Mouse (Mus musculus) kidney, embryonic 16.5 days (tissue): Measurements from ENCODE around the gene Mpst. TPM values are rescaled to one million over a fixed set of nuclear protein-coding genes. Genes with fewer than 3 reads are reported as not detected.

Source experiments
- ATAC-seq: fragments of 200-750 bp; cut with Nextera tagmentation; 2 replicates; pipeline ENCODE4 v1.8.0; 2017; ENCODE audit warnings: moderate TSS enrichment; ENCODE audit not compliant: low FRiP score, low TSS enrichment
- H3K27ac ChIP-seq: fragments of 300-500 bp; sonication (generic); 2 replicates; pipeline ENCODE4 v1.5.1; 2014; ENCODE audit warnings: low read length
- H3K27me3 ChIP-seq: fragments of 300-500 bp; sonication (generic); 2 replicates; pipeline ENCODE4 v1.6.1; 2014; ENCODE audit warnings: low read length, control low read depth, mixed read lengths; ENCODE audit not compliant: insufficient read depth
- H3K36me3 ChIP-seq: fragments of 300-500 bp; sonication (generic); 2 replicates; pipeline ENCODE4 v1.6.1; 2014; ENCODE audit warnings: low read length, control low read depth, mixed read lengths; ENCODE audit not compliant: insufficient read depth
- H3K4me1 ChIP-seq: fragments of 300-500 bp; sonication (generic); 2 replicates; pipeline ENCODE4 v1.6.1; 2014; ENCODE audit warnings: low read length, control low read depth, mixed read lengths; ENCODE audit not compliant: insufficient read depth
- H3K4me2 ChIP-seq: fragments of 300-500 bp; sonication (generic); replicated peaks from 2 replicates; pipeline ENCODE4 v1.6.1; 2014; ENCODE audit warnings: low read depth, low read length
- H3K4me3 ChIP-seq: fragments of 300-500 bp; sonication (generic); 2 replicates; pipeline ENCODE4 v1.5.1; 2014; ENCODE audit warnings: mild to moderate bottlenecking, low read length
- H3K9ac ChIP-seq: fragments of 300-500 bp; sonication (generic); replicated peaks from 2 replicates; pipeline ENCODE4 v1.6.1; 2014; ENCODE audit warnings: low read length
- H3K9me3 ChIP-seq: fragments of 300-500 bp; sonication (generic); 2 replicates; pipeline ENCODE4 v1.6.1; 2016; ENCODE audit warnings: low read length, control low read depth
- WGBS: fragments of 180-500 bp; shearing (Covaris S2); extraction: QIAGEN DNeasy Blood & Tissue Kit; methylation state at CpG from one replicate; pipeline ENCODE4 v1.1.7; 2014; 5-methylcytosine and 5-hydroxymethylcytosine counted together
- polyA plus RNA-seq: library from polyadenylated mRNA; unstranded; fragments of >200 nt; fragmentation: Nextera tagmentation; extraction: Ambion mirVana; gene quantifications from 2 replicates; pipeline ENCODE4 v1.2.1, GENCODE M21; 2015

Gene Mpst
- polyA plus RNA-seq, result 3.2 and 5.3 TPM in 2 replicates

DNA sequence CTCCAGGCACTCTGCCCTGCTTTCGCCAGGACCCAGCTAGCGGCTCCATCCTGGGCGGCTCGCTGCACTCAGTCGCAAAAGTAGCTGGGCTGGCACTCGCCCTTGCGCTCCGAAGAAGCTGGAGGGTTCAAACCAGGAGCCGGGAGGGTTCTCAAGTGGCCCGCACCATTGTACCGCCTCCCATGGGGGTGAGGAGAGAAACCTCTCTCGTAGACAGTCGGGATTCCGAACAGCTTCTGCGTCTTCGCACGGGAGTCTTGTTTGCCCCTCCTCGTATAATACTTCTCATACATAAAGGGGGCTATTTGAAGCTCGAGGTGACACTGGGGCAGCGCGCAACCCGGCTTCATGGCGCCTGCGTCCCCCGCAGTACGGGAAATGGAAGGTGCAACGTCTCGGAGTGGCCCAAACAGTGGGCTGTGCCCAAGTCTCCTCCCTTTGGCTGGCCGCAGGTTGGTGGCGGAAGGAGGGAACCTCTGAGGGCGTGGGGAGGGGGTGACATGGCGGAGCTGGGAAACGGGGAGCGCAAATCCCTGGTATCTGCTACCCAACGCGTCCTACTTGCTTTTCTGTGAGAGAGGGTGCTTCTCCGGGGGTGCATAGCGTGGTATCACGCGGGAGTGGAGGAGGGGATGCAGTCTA, at the start of gene Mpst:
Gene Mpst (plus strand): TSS at position 124 of the 642 bp plus-strand sequence.
- H3K4me3 ChIP-seq, result peak within 1 kb of the TSS; percentile 69
- peak within 1 kb of the TSS; percentile 97 for H3K27ac ChIP-seq
- ATAC-seq, result peak; percentile 79
- peaks cover 53% of the 10 kb centered on the region for H3K4me1 ChIP-seq
- no peaks in the 10 kb centered on the region for H3K9me3 ChIP-seq
- H3K36me3 ChIP-seq, result no peaks in the 10 kb centered on the region
- H3K4me2 ChIP-seq, result peak within 1 kb of the TSS; percentile 76
- under 1% methylated on average over 40 of the region's 40 CpGs for WGBS
- H3K9ac ChIP-seq, result peak within 1 kb of the TSS; percentile 82
- peaks cover 25% of the 10 kb centered on the region for H3K27me3 ChIP-seq

DNA sequence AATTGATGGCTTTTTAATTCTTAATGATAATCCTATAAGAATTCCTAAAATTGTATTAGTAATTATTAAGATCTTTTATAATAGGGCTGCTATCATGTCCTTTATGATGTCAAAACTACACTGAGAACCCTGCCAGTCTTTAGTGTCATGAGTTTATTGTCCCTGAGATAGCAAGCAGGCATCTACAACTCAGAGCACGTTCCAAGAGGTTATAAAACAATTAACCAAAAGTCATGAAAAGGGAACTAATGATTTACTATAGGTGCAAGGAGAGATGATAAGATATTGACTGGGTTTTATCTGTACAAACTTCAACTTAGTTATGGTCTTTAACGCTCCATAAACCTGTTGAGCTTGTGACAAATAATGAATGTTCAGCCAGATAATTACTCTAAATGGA, 40.3 kb upstream of the Mpst start:
- H3K36me3 ChIP-seq, result no peaks in the 10 kb centered on the region
- no peak overlapping the region for H3K4me2 ChIP-seq
- H3K9me3 ChIP-seq, result 0 out of 2 replicates have a peak, but pooled peaks cover 3% of the 10 kb centered on the region
- H3K9ac ChIP-seq, result no peak overlapping the region
- no peak overlapping the region for H3K4me3 ChIP-seq
- peaks cover 21% of the 10 kb centered on the region for H3K27me3 ChIP-seq
- 34% methylated on average over 2 of the region's 2 CpGs for WGBS
- H3K27ac ChIP-seq, result no peak overlapping the region
- no peaks in the 10 kb centered on the region for H3K4me1 ChIP-seq
- ATAC-seq, result no peak

DNA sequence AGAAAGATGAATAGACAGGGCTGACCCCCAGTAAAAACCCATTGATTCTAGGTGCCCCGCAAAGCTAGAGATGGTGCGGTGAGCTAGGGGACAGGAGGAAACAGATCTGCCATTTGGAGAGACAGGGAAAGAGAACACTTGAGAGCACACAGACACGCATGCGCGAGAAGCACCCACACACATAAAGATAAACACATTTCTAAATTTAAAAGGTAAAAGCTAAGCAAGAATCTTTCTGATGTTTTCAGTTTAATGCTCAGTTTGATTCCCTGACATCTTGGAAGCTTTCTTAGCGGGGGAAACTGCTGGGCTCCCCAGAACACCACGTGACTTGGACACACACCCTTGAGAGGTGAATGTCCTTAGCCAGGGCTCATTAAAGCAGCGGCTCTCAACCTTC, 39.3 kb upstream of the Mpst start:
- no peak overlapping the region for H3K9ac ChIP-seq
- ATAC-seq, result no peak
- no peak overlapping the region for H3K27ac ChIP-seq
- H3K4me1 ChIP-seq, result no peaks in the 10 kb centered on the region
- H3K36me3 ChIP-seq, result no peaks in the 10 kb centered on the region
- H3K4me3 ChIP-seq, result no peak overlapping the region
- 71% methylated on average over 8 of the region's 8 CpGs for WGBS
- no peak overlapping the region for H3K4me2 ChIP-seq
- peaks cover 21% of the 10 kb centered on the region for H3K27me3 ChIP-seq
- 0 out of 2 replicates have a peak, but pooled peaks cover 3% of the 10 kb centered on the region for H3K9me3 ChIP-seq

DNA sequence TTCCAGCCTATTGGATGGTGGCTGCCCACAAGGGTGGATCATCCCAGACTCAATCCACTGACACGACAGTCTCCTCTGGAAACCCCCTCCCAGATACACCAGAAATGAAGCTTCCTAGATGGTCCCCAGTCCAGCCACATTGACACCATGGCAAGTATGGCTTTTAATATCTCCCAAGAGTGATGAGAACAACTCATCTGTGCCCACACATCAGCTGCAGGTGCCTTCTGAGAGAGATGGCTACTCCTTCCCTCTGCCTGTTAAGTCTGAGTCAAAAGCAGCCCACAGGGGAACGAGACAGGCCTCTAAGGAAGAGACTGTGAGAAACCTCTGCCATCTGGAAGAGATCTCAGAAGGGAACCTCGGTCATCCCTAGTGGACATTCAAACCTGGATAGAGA, 38.4 kb upstream of the Mpst start:
- 77% methylated on average over 3 of the region's 3 CpGs for WGBS
- no peak overlapping the region for H3K27ac ChIP-seq
- H3K4me3 ChIP-seq, result no peak overlapping the region
- no peak overlapping the region for H3K9ac ChIP-seq
- no peaks in the 10 kb centered on the region for H3K36me3 ChIP-seq
- H3K4me1 ChIP-seq, result no peaks in the 10 kb centered on the region
- H3K27me3 ChIP-seq, result peaks cover 21% of the 10 kb centered on the region
- no peak overlapping the region for H3K4me2 ChIP-seq
- no peak for ATAC-seq
- 0 out of 2 replicates have a peak, but pooled peaks cover 3% of the 10 kb centered on the region for H3K9me3 ChIP-seq

DNA sequence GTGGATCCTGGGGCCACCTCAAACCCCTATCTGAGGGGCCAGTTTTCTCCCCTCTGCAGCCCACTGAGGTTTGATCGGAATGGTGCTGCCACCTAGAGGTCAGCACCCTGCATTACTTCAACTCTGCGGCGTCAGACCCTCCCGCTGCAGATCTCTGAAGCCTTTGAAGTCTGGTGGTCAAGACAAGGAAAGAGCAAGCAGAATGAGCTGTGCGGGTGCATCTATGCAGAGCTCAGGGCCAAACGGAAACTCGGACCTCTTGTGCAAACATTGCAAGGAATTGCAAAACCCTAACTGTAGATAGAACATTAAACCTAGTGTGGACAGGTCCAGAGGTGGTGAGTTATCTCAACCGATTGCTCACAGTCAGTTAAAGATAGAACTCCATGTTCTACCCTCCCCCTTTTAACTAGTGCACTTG, 37.3 kb upstream of the Mpst start:
- WGBS, result 11% methylated on average over 8 of the region's 8 CpGs
- Histone ChIP-seq H3K27me3 (peaks cover 21% of the 10 kb centered on the region), H3K9me3 (0 out of 2 replicates have a peak, but pooled peaks cover 3% of the 10 kb centered on the region), H3K27ac (no peak overlapping the region), H3K9ac (no peak overlapping the region), H3K4me2 (no peak overlapping the region), H3K36me3 (no peaks in the 10 kb centered on the region), H3K4me3 (no peak overlapping the region), H3K4me1 (no peaks in the 10 kb centered on the region)
- peak; percentile 15; the same call in 1 of the 2 replicates for ATAC-seq

DNA sequence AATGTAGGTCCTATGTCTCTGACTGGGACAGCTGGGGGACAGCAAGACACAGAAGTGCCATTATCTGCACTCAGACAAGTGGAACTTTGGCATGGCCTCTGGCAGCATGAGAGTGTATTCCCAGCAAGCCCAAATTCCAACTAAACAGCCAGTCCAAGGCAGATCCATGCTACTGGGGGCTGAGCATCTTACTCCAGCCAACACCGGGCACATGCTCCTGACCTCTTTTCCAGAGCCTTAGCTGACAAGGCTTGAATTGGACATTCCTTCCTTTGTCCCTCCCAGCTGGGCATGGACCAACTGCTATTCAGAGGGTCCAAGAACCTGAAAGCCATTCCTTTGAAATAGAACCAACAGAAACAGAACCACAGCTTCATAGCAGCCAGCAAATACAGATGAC, 36.6 kb upstream of the Mpst start:
- no peak for ATAC-seq
- Histone ChIP-seq H3K36me3 (no peaks in the 10 kb centered on the region), H3K4me2 (no peak overlapping the region), H3K27ac (no peak overlapping the region), H3K27me3 (peaks cover 21% of the 10 kb centered on the region), H3K4me3 (no peak overlapping the region), H3K9ac (no peak overlapping the region), H3K4me1 (no peaks in the 10 kb centered on the region), H3K9me3 (0 out of 2 replicates have a peak, but pooled peaks cover 3% of the 10 kb centered on the region)
- WGBS, result 74% methylated on average over 1 of the region's 1 CpGs

DNA sequence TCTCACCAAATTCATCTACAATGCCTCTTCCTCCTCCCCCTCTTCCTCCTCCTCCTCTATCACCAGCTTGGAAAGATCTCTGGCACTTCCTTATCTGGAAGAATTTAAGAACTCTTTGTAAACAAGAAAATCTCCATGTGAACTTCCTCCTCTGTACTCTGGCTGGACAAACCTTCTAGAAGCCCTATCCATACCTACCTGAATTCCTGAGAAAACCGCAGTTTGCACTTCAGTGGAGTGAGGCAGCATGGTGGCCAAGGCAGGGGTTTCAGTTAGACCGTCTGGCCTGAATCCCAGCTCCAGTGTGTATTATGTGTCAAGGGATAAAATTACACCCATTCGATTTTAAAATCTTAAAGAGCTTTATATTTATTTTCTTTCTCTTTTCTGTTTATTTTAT, 33.4 kb upstream of the Mpst start:
- peaks cover 20% of the 10 kb centered on the region for H3K27me3 ChIP-seq
- no peaks in the 10 kb centered on the region for H3K36me3 ChIP-seq
- H3K4me1 ChIP-seq, result no peaks in the 10 kb centered on the region
- H3K9me3 ChIP-seq, result 0 out of 2 replicates have a peak, but pooled peaks cover 3% of the 10 kb centered on the region
- H3K4me2 ChIP-seq, result no peak overlapping the region
- WGBS, result 38% methylated on average over 3 of the region's 3 CpGs
- ATAC-seq, result no peak
- no peak overlapping the region for H3K9ac ChIP-seq
- H3K4me3 ChIP-seq, result no peak overlapping the region
- no peak overlapping the region for H3K27ac ChIP-seq

DNA sequence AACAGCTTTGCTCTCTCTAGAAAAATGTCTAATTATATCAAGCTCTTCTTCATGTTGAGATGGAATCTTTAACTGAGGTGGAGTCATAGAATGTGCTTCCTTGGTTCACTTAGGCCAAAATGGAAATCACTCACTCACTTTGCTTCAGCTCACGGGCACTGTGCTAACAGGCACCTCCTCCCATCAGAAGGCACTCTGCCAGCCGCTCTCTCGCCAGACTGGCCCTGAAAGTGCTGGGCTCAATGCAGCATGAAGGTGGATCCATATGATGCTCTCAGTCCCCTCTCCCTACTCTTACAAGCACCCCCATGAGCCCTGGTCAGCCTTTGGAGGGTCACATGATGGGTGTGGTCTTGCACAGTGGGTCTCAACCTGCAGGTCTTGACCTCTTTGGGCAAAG, 32.0 kb upstream of the Mpst start:
- no peak overlapping the region for H3K9ac ChIP-seq
- 0 out of 2 replicates have a peak, but pooled peaks cover 3% of the 10 kb centered on the region for H3K9me3 ChIP-seq
- no peak overlapping the region for H3K4me2 ChIP-seq
- H3K36me3 ChIP-seq, result no peaks in the 10 kb centered on the region
- H3K4me3 ChIP-seq, result no peak overlapping the region
- WGBS, result 59% methylated on average over 3 of the region's 3 CpGs
- ATAC-seq, result no peak
- peaks cover 8% of the 10 kb centered on the region; the same call in 1 of the 2 replicates for H3K27me3 ChIP-seq
- no peak overlapping the region for H3K27ac ChIP-seq
- no peaks in the 10 kb centered on the region for H3K4me1 ChIP-seq

DNA sequence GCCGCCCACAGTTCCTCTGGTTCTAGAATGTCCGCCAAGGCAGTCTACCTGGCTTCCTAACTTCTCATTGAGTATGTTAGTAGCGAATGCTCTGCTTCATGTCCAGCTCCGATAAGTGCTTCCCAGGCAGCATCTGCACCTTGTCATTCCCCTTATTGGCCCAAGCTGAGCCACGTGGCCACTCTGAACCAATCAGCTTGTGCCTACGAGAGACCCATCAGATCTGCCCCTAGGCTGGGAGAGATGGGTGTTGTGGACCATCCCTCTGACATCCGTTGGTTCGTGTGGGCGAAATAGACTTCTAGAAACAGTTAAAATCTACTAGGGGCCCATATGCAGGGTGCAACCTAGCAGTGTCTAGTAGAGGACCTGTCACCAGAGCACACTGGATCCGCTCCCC, 28.4 kb upstream of the Mpst start:
- Histone ChIP-seq H3K4me2 (no peak overlapping the region), H3K36me3 (no peaks in the 10 kb centered on the region), H3K9me3 (no peaks in the 10 kb centered on the region), H3K4me3 (no peak overlapping the region), H3K9ac (no peak overlapping the region), H3K27me3 (no peaks in the 10 kb centered on the region), H3K4me1 (no peaks in the 10 kb centered on the region), H3K27ac (no peak overlapping the region)
- no peak for ATAC-seq
- WGBS, result 85% methylated on average over 10 of the region's 10 CpGs

DNA sequence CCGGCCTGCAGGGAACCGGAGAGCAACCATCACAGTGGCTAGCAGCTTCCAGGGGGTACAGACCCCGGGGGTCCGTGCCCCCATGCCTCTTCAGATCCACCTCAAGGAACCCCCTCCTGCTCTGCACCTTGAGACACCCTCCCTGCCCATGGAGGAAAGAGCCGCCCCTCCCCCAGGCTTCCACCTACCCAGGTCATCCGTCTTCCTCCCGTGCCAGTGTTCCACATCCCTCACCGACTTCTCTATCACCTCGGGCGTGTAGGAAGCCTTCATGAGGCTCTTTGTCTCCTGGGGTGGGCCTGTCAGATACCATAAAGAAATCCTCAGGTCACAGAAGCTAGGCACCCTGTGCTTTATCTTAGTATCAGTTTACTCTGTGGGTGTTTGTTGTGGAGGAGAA, 27.7 kb upstream of the Mpst start:
- ATAC-seq, result no peak
- Histone ChIP-seq H3K4me2 (no peak overlapping the region), H3K27ac (no peak overlapping the region), H3K9ac (no peak overlapping the region), H3K27me3 (no peaks in the 10 kb centered on the region), H3K4me1 (no peaks in the 10 kb centered on the region), H3K9me3 (no peaks in the 10 kb centered on the region), H3K4me3 (no peak overlapping the region), H3K36me3 (no peaks in the 10 kb centered on the region)
- WGBS, result 65% methylated on average over 10 of the region's 10 CpGs
